Mouse (Mus musculus) kidney, adult 2 months (tissue): ENCODE data around the gene Mfap1b. TPM values are rescaled to one million over a fixed set of nuclear protein-coding genes. Genes with fewer than 3 reads are reported as not detected.

Experiments
- DNase-seq: peaks from one replicate; pipeline ENCODE4 v3.0.0; 2021
- H3K27ac ChIP-seq: fragments of 200-500 bp; 2 replicates; pipeline ENCODE4 v1.5.1; 2012; ENCODE audit warnings: low read depth, low read length, control low read depth, inconsistent platforms; ENCODE audit not compliant: insufficient read depth
- H3K27me3 ChIP-seq: fragments of 200-500 bp; replicated peaks from 2 replicates; pipeline ENCODE4 v1.6.1; 2012; ENCODE audit warnings: mild to moderate bottlenecking, moderate library complexity, low read length, inconsistent platforms; ENCODE audit not compliant: control insufficient read depth, insufficient read depth
- H3K36me3 ChIP-seq: fragments of 200-500 bp; 2 replicates; pipeline ENCODE4 v1.6.1; 2012; ENCODE audit warnings: mild to moderate bottlenecking, moderate library complexity, low read length, inconsistent platforms; ENCODE audit not compliant: control insufficient read depth, insufficient read depth
- H3K4me1 ChIP-seq: fragments of 200-500 bp; 2 replicates; pipeline ENCODE4 v1.6.1; 2011; ENCODE audit warnings: low read length; ENCODE audit not compliant: control insufficient read depth, insufficient read depth
- H3K4me3 ChIP-seq: fragments of 200-500 bp; 2 replicates; pipeline ENCODE4 v1.5.1; 2011; ENCODE audit warnings: mild to moderate bottlenecking, low read depth, low read length, control low read depth; ENCODE audit not compliant: insufficient read depth
- CTCF ChIP-seq: fragments of 200-500 bp; conservative IDR thresholded peaks from 2 replicates; pipeline ENCODE4 v1.5.1; 2011; ENCODE audit warnings: low read depth, mild to moderate bottlenecking, control low read depth, low read length, moderate library complexity, mixed read lengths; ENCODE audit not compliant: insufficient read depth, insufficient read length
- POLR2A ChIP-seq: fragments of 200-500 bp; IDR thresholded peaks from one replicate; pipeline ENCODE4 v1.6.1; 2011; ENCODE audit warnings: low read depth, low read length, control low read depth
- WGBS: fragments of 180-500 bp; shearing (Covaris S2); methylation state at CpG from one replicate; pipeline ENCODE4 v1.1.7; 2018; 5-methylcytosine and 5-hydroxymethylcytosine counted together
- polyA plus RNA-seq: library from polyadenylated mRNA; depleted of rRNA; stranded (reverse); fragments of >200 nt; gene quantifications from 2 replicates; pipeline ENCODE4 v1.2.3, GENCODE M21; 2012

Mfap1b gene
- polyA plus RNA-seq, 1 experiment = 4.9 TPM

- Histone ChIP-seq H3K27ac (no peak overlapping the region), H3K36me3 (peaks cover 10% of the 10 kb centered on the region), H3K27me3 (no peaks in the 10 kb centered on the region), H3K4me1 (no peaks in the 10 kb centered on the region; the same call in 1 of the 2 replicates), H3K4me3 (no peak overlapping the region)
- 69% methylated on average over 2 of the region's 2 CpGs for WGBS
- TF ChIP-seq CTCF (no peak), POLR2A (no peak)
- no peak for DNase-seq
Measured at GRCm38 (mm10) chr2:121423166-121423565, 50.7 kb downstream of the Mfap1b start.

GRCm38 (mm10) chr2:121418476-121418875 lies 55.4 kb downstream of the Mfap1b start:
- peaks cover 10% of the 10 kb centered on the region for H3K4me1 ChIP-seq
- H3K4me3 ChIP-seq = no peak overlapping the region
- no peak overlapping the region for H3K27ac ChIP-seq
- H3K27me3 ChIP-seq = no peaks in the 10 kb centered on the region
- no peak for TF ChIP-seq POLR2A
- no peak for TF ChIP-seq CTCF
- peaks cover 4% of the 10 kb centered on the region for H3K36me3 ChIP-seq
- DNase-seq = no peak
- WGBS = 75% methylated on average over 3 of the region's 3 CpGs

- DNase-seq = no peak
- Histone ChIP-seq H3K36me3 (no peaks in the 10 kb centered on the region; the same call in 1 of the 2 replicates), H3K27ac (no peak overlapping the region), H3K4me3 (no peak overlapping the region), H3K4me1 (peaks cover 16% of the 10 kb centered on the region), H3K27me3 (no peaks in the 10 kb centered on the region)
- 71% methylated on average over 6 of the region's 6 CpGs for WGBS
- TF ChIP-seq POLR2A (no peak), CTCF (no peak)
Measured at GRCm38 (mm10) chr2:121416356-121416755, 57.5 kb downstream of the Mfap1b start.

DNA sequence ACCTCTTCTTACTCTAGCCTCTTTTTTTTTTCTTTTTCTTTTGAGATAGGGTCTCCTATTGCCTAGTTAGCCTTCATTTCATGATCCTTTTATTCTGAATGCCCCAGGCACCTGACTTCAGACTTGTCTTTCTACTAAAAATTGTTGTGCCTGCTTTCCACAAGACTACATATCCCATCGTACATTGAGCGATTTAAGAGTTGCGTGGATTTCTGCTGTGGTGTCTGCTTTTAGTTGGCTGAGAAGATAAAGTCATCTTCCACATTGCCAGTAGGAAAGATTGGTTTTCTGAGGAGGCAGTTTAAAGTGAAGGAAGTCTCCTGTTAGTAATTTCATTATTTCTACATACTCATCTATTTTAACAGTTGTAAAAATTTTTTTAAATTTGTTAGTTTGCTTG lies 58.3 kb downstream of the Mfap1b start:
- Histone ChIP-seq H3K27me3 (no peaks in the 10 kb centered on the region), H3K36me3 (no peaks in the 10 kb centered on the region; the same call in 1 of the 2 replicates), H3K27ac (no peak overlapping the region), H3K4me1 (peaks cover 16% of the 10 kb centered on the region), H3K4me3 (no peak overlapping the region)
- WGBS = 66% methylated on average over 3 of the region's 3 CpGs
- TF ChIP-seq POLR2A (no peak), CTCF (no peak)
- DNase-seq = no peak

DNA sequence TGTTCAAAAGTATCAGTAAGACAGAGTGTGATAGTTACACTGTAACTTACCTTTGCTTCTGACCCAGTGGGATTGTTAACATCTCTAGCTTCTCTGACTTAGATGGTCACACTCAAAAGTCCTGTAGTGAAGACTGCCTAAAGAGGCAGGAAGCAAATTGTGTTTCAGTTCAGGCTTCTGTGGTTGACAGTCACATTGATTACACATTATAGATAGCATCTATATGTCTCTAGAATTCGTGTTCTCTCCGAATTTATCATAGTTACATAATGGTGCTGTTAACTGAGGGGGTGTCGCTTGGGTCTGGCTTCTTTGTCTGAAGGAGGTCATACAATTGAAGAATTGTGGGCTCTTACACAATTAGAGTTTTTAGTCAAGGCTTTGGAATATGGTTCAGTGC lies 58.8 kb downstream of the Mfap1b start:
- H3K36me3 ChIP-seq = no peaks in the 10 kb centered on the region; the same call in 1 of the 2 replicates
- H3K27ac ChIP-seq = no peak overlapping the region
- no peak for DNase-seq
- H3K4me1 ChIP-seq = peaks cover 16% of the 10 kb centered on the region
- TF ChIP-seq CTCF = no peak
- H3K4me3 ChIP-seq = no peak overlapping the region
- H3K27me3 ChIP-seq = no peaks in the 10 kb centered on the region
- WGBS = 30% methylated on average over 3 of the region's 3 CpGs

DNA sequence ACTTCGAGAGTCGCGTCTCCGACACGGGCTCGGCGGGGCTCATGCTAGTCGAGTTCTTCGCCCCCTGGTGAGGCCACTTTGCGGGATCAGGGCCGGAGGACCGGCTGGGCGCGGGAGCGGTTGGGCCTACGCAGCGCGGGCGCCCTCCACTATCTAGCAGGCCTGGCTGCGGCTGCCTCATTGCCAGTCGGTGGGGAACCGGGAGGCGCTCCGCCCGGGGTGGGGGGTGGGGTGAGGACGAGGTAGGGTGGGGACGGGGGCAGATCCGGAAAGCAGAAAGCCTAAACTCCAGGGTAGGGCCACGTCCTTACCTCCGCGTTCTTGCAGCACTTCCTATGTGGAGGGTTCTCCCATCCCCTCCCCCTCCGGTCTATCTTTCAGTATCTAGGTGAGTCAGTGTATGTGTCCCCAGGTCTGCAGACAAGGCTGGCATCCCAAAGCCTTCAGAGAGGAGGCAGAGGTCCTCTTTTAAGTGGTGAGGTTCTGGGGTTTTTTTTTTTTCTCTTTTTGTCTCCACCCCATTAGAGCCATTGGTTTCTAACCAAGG lies 59.7 kb downstream of the Mfap1b start:
- H3K4me3 ChIP-seq = peak overlapping the region; percentile 88
- TF ChIP-seq POLR2A (no peak), CTCF (no peak)
- no peaks in the 10 kb centered on the region for H3K27me3 ChIP-seq
- WGBS = 1% methylated on average over 32 of the region's 32 CpGs
- peak overlapping the region; percentile 88 for H3K27ac ChIP-seq
- peak; percentile 53 for DNase-seq
- H3K4me1 ChIP-seq = peaks cover 16% of the 10 kb centered on the region
- H3K36me3 ChIP-seq = no peaks in the 10 kb centered on the region; the same call in 1 of the 2 replicates

- Histone ChIP-seq H3K27me3 (no peaks in the 10 kb centered on the region), H3K36me3 (no peaks in the 10 kb centered on the region; the same call in 1 of the 2 replicates), H3K27ac (peak within 1 kb of the TSS; percentile 91), H3K4me1 (peaks cover 16% of the 10 kb centered on the region), H3K4me3 (peak within 1 kb of the TSS; percentile 88)
- 1% methylated on average over 68 of the region's 68 CpGs for WGBS
- TF ChIP-seq POLR2A (peak; percentile 53), CTCF (peak; percentile 23; the same call in 1 of the 2 replicates)
- peak; percentile 97 for DNase-seq
Measured at GRCm38 (mm10) chr2:121413387-121414042, 60.4 kb downstream of the Mfap1b start, which contains the start of the genes Pdia3 and Catsper2. Pdia3 (plus strand) TSS chr2:121413775. Catsper2 (minus strand) TSS chr2:121413792.
